Mouse (Mus musculus): ENCODE data around the gene 4930595M18Rik. TPM values are rescaled to one million over a fixed set of nuclear protein-coding genes. Genes with fewer than 3 reads are reported as not detected.

4930595M18Rik gene
- total RNA-seq (2015) (not detected in 2 replicates), total RNA-seq (2017) (not detected in 2 replicates)

- ATAC-seq (ENCODE audit: poor library complexity, severe bottlenecking): no peak
These were observed at the start of gene 4930595M18Rik for GRCm38 (mm10) chrX:81458021-81458420. TSS of gene 4930595M18Rik (minus strand) at chrX:81458121.

GRCm38 (mm10) chrX:81472500-81472899 lies 14.6 kb upstream of the 4930595M18Rik start:
- no peak for ATAC-seq (ENCODE audit: poor library complexity, severe bottlenecking)

Data from megakaryocyte, adult 5-6 weeks (primary cell).